Mouse (Mus musculus) ES-E14 (cell line): ENCODE measurements around the gene Tmed8.

ENCODE experiments used
- CHD2 ChIP-seq: IDR thresholded peaks from 2 replicates; pipeline ENCODE4 v1.6.1; 2014; ENCODE audit warnings: mild to moderate bottlenecking, low read depth, low read length, inconsistent platforms
- HCFC1 ChIP-seq: IDR thresholded peaks from 2 replicates; pipeline ENCODE4 v1.6.1; 2012; ENCODE audit warnings: low read length, inconsistent platforms, borderline replicate concordance; ENCODE audit not compliant: insufficient read depth
- MAFK ChIP-seq: IDR thresholded peaks from 2 replicates; pipeline ENCODE4 v1.6.1; 2014; ENCODE audit warnings: mild to moderate bottlenecking, low read depth, low read length, inconsistent platforms; ENCODE audit not compliant: insufficient read depth
- ZC3H11A ChIP-seq: IDR thresholded peaks from 2 replicates; pipeline ENCODE4 v1.6.1; 2012; ENCODE audit warnings: low read depth, mild to moderate bottlenecking, inconsistent platforms, low read length, borderline replicate concordance
- ZNF384 ChIP-seq: IDR thresholded peaks from 2 replicates; pipeline ENCODE4 v1.6.1; 2012; ENCODE audit warnings: low read depth, low read length, inconsistent platforms

DNA sequence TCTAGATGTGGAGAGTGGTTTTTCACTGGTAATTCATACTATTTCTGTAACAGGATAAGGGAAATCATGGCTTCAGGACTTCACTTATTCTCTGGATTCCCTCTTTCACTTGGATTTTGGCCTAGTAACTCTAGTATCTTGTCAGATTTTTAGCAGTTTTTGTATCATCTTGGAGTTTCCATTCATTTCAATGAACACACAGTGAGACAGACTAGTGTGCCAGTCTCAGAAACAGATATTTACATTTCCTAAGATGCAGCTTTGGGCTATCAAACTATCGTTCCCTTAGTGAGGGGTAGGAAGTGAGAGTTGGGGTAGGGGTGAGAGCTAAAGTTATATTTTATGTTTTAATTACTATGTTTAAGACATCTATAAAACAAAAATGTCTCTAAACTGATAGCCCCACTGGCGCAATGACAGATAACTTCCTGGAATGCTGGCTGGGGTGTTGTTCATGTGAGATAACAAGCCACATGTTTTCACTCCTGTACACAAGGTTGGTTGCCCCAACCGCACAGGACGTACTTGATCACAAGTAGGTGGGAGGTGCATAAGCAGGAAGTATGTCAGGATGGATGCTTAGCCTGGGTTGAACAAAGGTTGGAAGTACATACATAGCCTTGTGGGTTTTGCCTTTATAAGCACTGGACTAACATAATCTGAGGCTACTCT lies 78.2 kb downstream of the Tmed8 start:
- TF ChIP-seq MAFK (no peak), ZC3H11A (no peak), HCFC1 (no peak), CHD2 (no peak), ZNF384 (no peak)
